Mouse (Mus musculus): ENCODE measurements around the gene Atm.

DNA sequence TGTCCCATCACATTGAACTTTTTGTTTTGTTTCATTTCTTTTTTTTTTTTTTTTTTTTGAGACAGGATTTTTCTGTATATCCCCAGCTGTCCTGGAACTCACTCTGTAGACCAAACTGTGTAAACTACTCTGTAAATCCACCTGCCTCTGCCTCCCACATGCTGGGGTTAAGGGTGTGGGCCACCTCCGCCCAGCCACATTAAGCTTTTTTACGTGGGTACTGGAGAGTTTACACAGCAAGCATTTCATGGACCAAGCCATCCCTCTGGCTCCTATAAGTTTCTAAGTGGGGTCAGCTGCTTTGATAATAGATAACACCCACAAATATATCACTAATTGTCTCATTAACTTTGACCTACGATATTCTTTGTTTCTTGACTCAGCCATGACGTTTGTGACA lies 128.0 kb downstream of the Atm start:
- TF ChIP-seq GATA1 (IDR thresholded peaks at IDR 0.05; ENCODE audit: borderline replicate concordance, low read length) (no peak), FLI1 (IDR thresholded peaks at IDR 0.05; ENCODE audit: low read length) (no peak)

All from megakaryocyte, embryonic 14.5 days (primary cell).